Mouse (Mus musculus) kidney, postnatal 25 days (tissue): Measurements from ENCODE around the gene Mak.
"Not testable (repeated sequence)": the region's sequence is repeated elsewhere in the genome, so short reads cannot be mapped to it uniquely, and the experiment has no call there.

ENCODE experiments used
- DNase-seq, 2 experiments: peaks; one replicate each; pipeline ENCODE4 v3.0.0; 2021; ENCODE audit warnings: mixed read lengths in 2 of 2

Mak gene

GRCm38 (mm10) chr13:41067618-41068017 is 11.9 kb downstream of the Mak start:
- DNase-seq: no peak

GRCm38 (mm10) chr13:41051965-41052364 is 27.5 kb downstream of the Mak start:
- no peak for DNase-seq

GRCm38 (mm10) chr13:41047280-41047679 is 32.2 kb downstream of the Mak start:
- DNase-seq: no peak

- no peak for DNase-seq
Measured at GRCm38 (mm10) chr13:41045901-41046300, 33.6 kb downstream of the Mak start.

GRCm38 (mm10) chr13:41042511-41042910 is 37.0 kb downstream of the Mak start:
- no peak for DNase-seq

- no peak for DNase-seq
Measured at GRCm38 (mm10) chr13:41030098-41030497, 49.4 kb downstream of the Mak start.

GRCm38 (mm10) chr13:41022099-41022498 is 57.4 kb downstream of the Mak start:
- no peak for DNase-seq

- no peak for DNase-seq
Measured at GRCm38 (mm10) chr13:41021607-41022006, 57.9 kb downstream of the Mak start.

GRCm38 (mm10) chr13:41020494-41020893 is 59.0 kb downstream of the Mak start:
- no peak for DNase-seq

GRCm38 (mm10) chr13:41018756-41019591 is 60.5 kb downstream of the Mak start:
- DNase-seq: no peak

- DNase-seq: no peak
Measured at GRCm38 (mm10) chr13:41018236-41018635, 61.3 kb downstream of the Mak start.

- no peak for DNase-seq
Measured at GRCm38 (mm10) chr13:41017832-41018231, 61.7 kb downstream of the Mak start.

GRCm38 (mm10) chr13:41016797-41017405 is 62.6 kb downstream of the Mak start:
- peak; percentile 13 to 46 for DNase-seq

- peak; percentile 97 to 98 for DNase-seq
Measured at GRCm38 (mm10) chr13:41015829-41016634, 63.5 kb downstream of the Mak start, which contains the start of gene Tmem14c. Gene Tmem14c (plus strand): TSS chr13:41016292.

- DNase-seq: no peak
Measured at GRCm38 (mm10) chr13:41008946-41009345, 70.6 kb downstream of the Mak start.

- DNase-seq: no peak
Measured at GRCm38 (mm10) chr13:41008271-41008670, 71.2 kb downstream of the Mak start.

- peak; percentile 17 to 37 for DNase-seq
Measured at GRCm38 (mm10) chr13:41006244-41006643, 73.3 kb downstream of the Mak start.

GRCm38 (mm10) chr13:41002001-41002400 is 77.5 kb downstream of the Mak start:
- no peak for DNase-seq

- peak; percentile 93 to 96 for DNase-seq
Measured at GRCm38 (mm10) chr13:41000926-41001639, 78.4 kb downstream of the Mak start, which contains the start of gene Pak1ip1. Gene Pak1ip1 (plus strand): TSS chr13:41001023.

- peak; percentile 21 to 63 for DNase-seq
Measured at GRCm38 (mm10) chr13:41000140-41000925, 79.2 kb downstream of the Mak start.

GRCm38 (mm10) chr13:40998537-40998936 is 81.0 kb downstream of the Mak start:
- DNase-seq: not testable (repeated sequence)
